Mouse (Mus musculus): ENCODE results near the gene Camta2. TPM values are rescaled to one million over a fixed set of nuclear protein-coding genes. Genes with fewer than 3 reads are reported as not detected.

Gene Camta2
- total RNA-seq, 1 experiment: 3.9 TPM

- TF ChIP-seq MAFK (IDR thresholded peaks at IDR 0.05; ENCODE audit: insufficient read depth, low read depth, low read length) (no peak), CHD2 (IDR thresholded peaks at IDR 0.05; ENCODE audit: low read depth, low read length) (no peak), ZNF384 (IDR thresholded peaks at IDR 0.05; ENCODE audit: low read depth, low read length) (no peak), HCFC1 (IDR thresholded peaks at IDR 0.05; ENCODE audit: borderline replicate concordance, insufficient read depth, low read length) (no peak), ZC3H11A (IDR thresholded peaks at IDR 0.05; ENCODE audit: borderline replicate concordance, low read depth, low read length) (no peak)
- Histone ChIP-seq H3K4me3 (ENCODE audit: insufficient read depth in 1 of 2, low read depth in 1 of 2, low read length in 2 of 2, poor library complexity in 1 of 2, severe bottlenecking in 1 of 2) (no peak overlapping the region), H3K9ac (ENCODE audit: insufficient read depth, low read depth, low read length, poor library complexity, severe bottlenecking) (no peak overlapping the region), H3K36me3 (ENCODE audit: control insufficient read depth, insufficient read depth, low read length, poor library complexity, severe bottlenecking) (no peaks in the 10 kb centered on the region), H3K4me1 (ENCODE audit: control insufficient read depth in 2 of 2, insufficient read depth in 2 of 2, low read length in 2 of 2, poor library complexity in 1 of 2) (no peaks in the 10 kb centered on the region; a peak in 1 of 4 replicates), H3K27ac (ENCODE audit: insufficient read depth, low read depth, low read length, poor library complexity, severe bottlenecking) (no peak overlapping the region), H3K9me3 (ENCODE audit: control insufficient read depth, insufficient read depth, low read depth, low read length) (no peaks in the 10 kb centered on the region)
- in situ Hi-C loops (cut with MboI; ENCODE audit: low sequenced_read_pairs in 2 of 2, unreplicated experiment in 2 of 2): no loop called here
- no peak for DNase-seq (ENCODE audit: low read depth, low spot score)
Observed at GRCm38 (mm10) chr11:70689578-70689977, 1.7 kb upstream of the Camta2 start.

GRCm38 (mm10) chr11:70688372-70688771, 467 bp upstream of the Camta2 start:
- no peak for TF ChIP-seq MAFK (IDR thresholded peaks at IDR 0.05; ENCODE audit: insufficient read depth, low read depth, low read length)
- TF ChIP-seq ZNF384 (IDR thresholded peaks at IDR 0.05; ENCODE audit: low read depth, low read length): no peak
- no peak for TF ChIP-seq HCFC1 (IDR thresholded peaks at IDR 0.05; ENCODE audit: borderline replicate concordance, insufficient read depth, low read length)
- no peak for TF ChIP-seq ZC3H11A (IDR thresholded peaks at IDR 0.05; ENCODE audit: borderline replicate concordance, low read depth, low read length)
- no peak for TF ChIP-seq CHD2 (IDR thresholded peaks at IDR 0.05; ENCODE audit: low read depth, low read length)
- H3K9me3 ChIP-seq (ENCODE audit: control insufficient read depth, insufficient read depth, low read depth, low read length): no peaks in the 10 kb centered on the region
- no peak for DNase-seq (ENCODE audit: low read depth, low spot score)
- in situ Hi-C loops (cut with MboI; ENCODE audit: low sequenced_read_pairs in 2 of 2, unreplicated experiment in 2 of 2): no loop called here
- peaks cover 0 to 4% of the 10 kb centered on the region in 2 experiments; a peak in 2 of 4 replicates for H3K4me1 ChIP-seq (ENCODE audit: control insufficient read depth in 2 of 2, insufficient read depth in 2 of 2, low read length in 2 of 2, poor library complexity in 1 of 2)
- H3K36me3 ChIP-seq (ENCODE audit: control insufficient read depth, insufficient read depth, low read length, poor library complexity, severe bottlenecking): peaks cover 5% of the 10 kb centered on the region; the same call in 1 of the 2 replicates
- peak overlapping the region; percentile 79; the same call in 1 of the 2 replicates for H3K9ac ChIP-seq (ENCODE audit: insufficient read depth, low read depth, low read length, poor library complexity, severe bottlenecking)
- H3K4me3 ChIP-seq (ENCODE audit: insufficient read depth in 1 of 2, low read depth in 1 of 2, low read length in 2 of 2, poor library complexity in 1 of 2, severe bottlenecking in 1 of 2): peak overlapping the region; percentile 83 to 87
- no peak overlapping the region for H3K27ac ChIP-seq (ENCODE audit: insufficient read depth, low read depth, low read length, poor library complexity, severe bottlenecking)

- Histone ChIP-seq H3K36me3 (ENCODE audit: control insufficient read depth, insufficient read depth, low read length, poor library complexity, severe bottlenecking) (peaks cover 6% of the 10 kb centered on the region; the same call in 1 of the 2 replicates), H3K9me3 (ENCODE audit: control insufficient read depth, insufficient read depth, low read depth, low read length) (no peaks in the 10 kb centered on the region), H3K9ac (ENCODE audit: insufficient read depth, low read depth, low read length, poor library complexity, severe bottlenecking) (peak overlapping the region; percentile 79), H3K27ac (ENCODE audit: insufficient read depth, low read depth, low read length, poor library complexity, severe bottlenecking) (no peak overlapping the region), H3K4me1 (ENCODE audit: control insufficient read depth in 2 of 2, insufficient read depth in 2 of 2, low read length in 2 of 2, poor library complexity in 1 of 2) (peaks cover 4 to 14% of the 10 kb centered on the region in 2 experiments; a peak in 3 of 4 replicates), H3K4me3 (ENCODE audit: insufficient read depth in 1 of 2, low read depth in 1 of 2, low read length in 2 of 2, poor library complexity in 1 of 2, severe bottlenecking in 1 of 2) (peak overlapping the region; percentile 83 to 87)
- in situ Hi-C loops (cut with MboI; ENCODE audit: low sequenced_read_pairs in 2 of 2, unreplicated experiment in 2 of 2): no loop called here
- no peak for TF ChIP-seq HCFC1 (IDR thresholded peaks at IDR 0.05; ENCODE audit: borderline replicate concordance, insufficient read depth, low read length)
- TF ChIP-seq MAFK (IDR thresholded peaks at IDR 0.05; ENCODE audit: insufficient read depth, low read depth, low read length): no peak
- no peak for TF ChIP-seq ZC3H11A (IDR thresholded peaks at IDR 0.05; ENCODE audit: borderline replicate concordance, low read depth, low read length)
- no peak for TF ChIP-seq ZNF384 (IDR thresholded peaks at IDR 0.05; ENCODE audit: low read depth, low read length)
- no peak for TF ChIP-seq CHD2 (IDR thresholded peaks at IDR 0.05; ENCODE audit: low read depth, low read length)
- no peak for DNase-seq (ENCODE audit: low read depth, low spot score)
Observed at GRCm38 (mm10) chr11:70686901-70687566, 871 bp downstream of the Camta2 start.

GRCm38 (mm10) chr11:70683640-70684039, 4.3 kb downstream of the Camta2 start:
- H3K36me3 ChIP-seq (ENCODE audit: control insufficient read depth, insufficient read depth, low read length, poor library complexity, severe bottlenecking): peaks cover 6% of the 10 kb centered on the region; the same call in 1 of the 2 replicates
- TF ChIP-seq ZNF384 (IDR thresholded peaks at IDR 0.05; ENCODE audit: low read depth, low read length): no peak
- no peak for TF ChIP-seq HCFC1 (IDR thresholded peaks at IDR 0.05; ENCODE audit: borderline replicate concordance, insufficient read depth, low read length)
- no peak for TF ChIP-seq CHD2 (IDR thresholded peaks at IDR 0.05; ENCODE audit: low read depth, low read length)
- no peak overlapping the region for H3K4me3 ChIP-seq (ENCODE audit: insufficient read depth in 1 of 2, low read depth in 1 of 2, low read length in 2 of 2, poor library complexity in 1 of 2, severe bottlenecking in 1 of 2)
- DNase-seq (ENCODE audit: low read depth, low spot score): no peak
- no peaks in the 10 kb centered on the region for H3K9me3 ChIP-seq (ENCODE audit: control insufficient read depth, insufficient read depth, low read depth, low read length)
- no peak overlapping the region for H3K9ac ChIP-seq (ENCODE audit: insufficient read depth, low read depth, low read length, poor library complexity, severe bottlenecking)
- in situ Hi-C loops (cut with MboI; ENCODE audit: low sequenced_read_pairs in 2 of 2, unreplicated experiment in 2 of 2): no loop called here
- peaks cover 5 to 24% of the 10 kb centered on the region in 2 experiments; a peak in 3 of 4 replicates for H3K4me1 ChIP-seq (ENCODE audit: control insufficient read depth in 2 of 2, insufficient read depth in 2 of 2, low read length in 2 of 2, poor library complexity in 1 of 2)
- no peak overlapping the region for H3K27ac ChIP-seq (ENCODE audit: insufficient read depth, low read depth, low read length, poor library complexity, severe bottlenecking)
